Mouse (Mus musculus): ENCODE results near the gene Gm29797. TPM values are rescaled to one million over a fixed set of nuclear protein-coding genes. Genes with fewer than 3 reads are reported as not detected.

Gene Gm29797
- polyA plus RNA-seq, 1 experiment, result not detected

- Histone ChIP-seq H3K79me2 (ENCODE audit: control insufficient read depth, insufficient read depth) (no peaks in the 10 kb centered on the region), H3K27me3 (ENCODE audit: control insufficient read depth, insufficient read depth, insufficient read length) (peaks cover 21% of the 10 kb centered on the region), H3K36me3 (ENCODE audit: control insufficient read depth, insufficient read depth) (no peaks in the 10 kb centered on the region), H3K4me3 (no peak overlapping the region), H3ac (ENCODE audit: control insufficient read depth, insufficient read length) (no peak overlapping the region), H3K4me2 (ENCODE audit: low read depth) (peak overlapping the region; percentile 82)
- TF ChIP-seq E2F4 (IDR thresholded peaks at IDR 0.05; ENCODE audit: insufficient read depth), result no peak
- peak; percentile 50 for TF ChIP-seq POLR2A (IDR thresholded peaks at IDR 0.05; ENCODE audit: insufficient read length, low read depth)
Measured at GRCm38 (mm10) chr2:181675454-181675853, 18.6 kb downstream of the Gm29797 start.

- Histone ChIP-seq H3K27me3 (ENCODE audit: control insufficient read depth, insufficient read depth, insufficient read length) (peaks cover 11% of the 10 kb centered on the region), H3K4me2 (ENCODE audit: low read depth) (peak overlapping the region; percentile 82), H3K36me3 (ENCODE audit: control insufficient read depth, insufficient read depth) (no peaks in the 10 kb centered on the region), H3ac (ENCODE audit: control insufficient read depth, insufficient read length) (no peak overlapping the region), H3K4me3 (no peak overlapping the region), H3K79me2 (ENCODE audit: control insufficient read depth, insufficient read depth) (no peaks in the 10 kb centered on the region)
- TF ChIP-seq E2F4 (IDR thresholded peaks at IDR 0.05; ENCODE audit: insufficient read depth) (no peak), MYOD1 (IDR thresholded peaks at IDR 0.05; ENCODE audit: control insufficient read depth in 1 of 3, insufficient read length in 2 of 3, low read depth in 2 of 3) (no peak), REST (IDR thresholded peaks at IDR 0.05; ENCODE audit: insufficient read depth, insufficient read length) (no peak), USF1 (IDR thresholded peaks at IDR 0.05; ENCODE audit: low read depth) (no peak)
Measured at GRCm38 (mm10) chr2:181676424-181676823, 19.6 kb downstream of the Gm29797 start.

GRCm38 (mm10) chr2:181677096-181677754 is 20.4 kb downstream of the Gm29797 start:
- peaks cover 8% of the 10 kb centered on the region for H3K27me3 ChIP-seq (ENCODE audit: control insufficient read depth, insufficient read depth, insufficient read length)
- no peak overlapping the region for H3K4me2 ChIP-seq (ENCODE audit: low read depth)
- TF ChIP-seq MYOG (IDR thresholded peaks at IDR 0.05; ENCODE audit: control insufficient read depth in 1 of 3, insufficient read depth in 1 of 3, insufficient read length in 2 of 3, low read depth in 2 of 3) (no peak), TCF3 (IDR thresholded peaks at IDR 0.05; ENCODE audit: insufficient read length, low read depth) (no peak), E2F4 (IDR thresholded peaks at IDR 0.05; ENCODE audit: insufficient read depth) (no peak), POLR2AphosphoS2 (IDR thresholded peaks at IDR 0.05; ENCODE audit: insufficient read length, low read depth) (no peak), CEBPB (IDR thresholded peaks at IDR 0.05; ENCODE audit: insufficient read depth, poor library complexity, severe bottlenecking) (no peak), USF1 (IDR thresholded peaks at IDR 0.05; ENCODE audit: low read depth) (no peak), REST (IDR thresholded peaks at IDR 0.05; ENCODE audit: insufficient read depth, insufficient read length) (no peak), TCF12 (IDR thresholded peaks at IDR 0.05; ENCODE audit: insufficient read depth, poor library complexity, severe bottlenecking) (no peak), MAX (IDR thresholded peaks at IDR 0.05; ENCODE audit: low read depth) (no peak), POLR2A (IDR thresholded peaks at IDR 0.05; ENCODE audit: insufficient read length, low read depth) (no peak), MYOD1 (IDR thresholded peaks at IDR 0.05; ENCODE audit: control insufficient read depth in 1 of 3, insufficient read length in 2 of 3, low read depth in 2 of 3) (no peak)
- H3K79me2 ChIP-seq (ENCODE audit: control insufficient read depth, insufficient read depth), result no peaks in the 10 kb centered on the region
- H3K36me3 ChIP-seq (ENCODE audit: control insufficient read depth, insufficient read depth), result no peaks in the 10 kb centered on the region
- no peak overlapping the region for H3K4me3 ChIP-seq
- H3ac ChIP-seq (ENCODE audit: control insufficient read depth, insufficient read length), result no peak overlapping the region

DNA sequence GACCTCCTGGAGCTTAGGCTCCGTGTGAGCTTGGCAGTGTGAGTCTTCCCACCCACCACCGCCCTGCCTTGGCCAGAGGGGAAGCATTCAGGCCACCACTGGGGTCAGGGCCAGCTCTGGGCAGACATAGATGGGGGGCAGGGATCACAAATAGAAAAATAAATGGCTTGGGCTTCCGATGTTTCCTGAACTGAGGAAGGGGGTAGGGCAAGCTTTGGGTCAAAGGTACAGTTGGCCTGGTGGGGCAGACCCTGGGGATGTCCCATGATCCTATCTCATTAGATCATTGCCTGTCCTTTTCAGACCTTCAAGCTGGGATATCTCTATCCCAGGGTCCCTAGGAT is 20.9 kb downstream of the Gm29797 start:
- Histone ChIP-seq H3ac (ENCODE audit: control insufficient read depth, insufficient read length) (no peak overlapping the region), H3K36me3 (ENCODE audit: control insufficient read depth, insufficient read depth) (no peaks in the 10 kb centered on the region), H3K79me2 (ENCODE audit: control insufficient read depth, insufficient read depth) (no peaks in the 10 kb centered on the region), H3K27me3 (ENCODE audit: control insufficient read depth, insufficient read depth, insufficient read length) (peaks cover 8% of the 10 kb centered on the region), H3K4me3 (no peak overlapping the region), H3K4me2 (ENCODE audit: low read depth) (no peak overlapping the region)
- TF ChIP-seq TCF3 (IDR thresholded peaks at IDR 0.05; ENCODE audit: insufficient read length, low read depth), result no peak
- no peak for TF ChIP-seq SRF (IDR thresholded peaks at IDR 0.05; ENCODE audit: control insufficient read depth, insufficient read length, low read depth)
- TF ChIP-seq MAX (IDR thresholded peaks at IDR 0.05; ENCODE audit: low read depth), result no peak
- TF ChIP-seq E2F4 (IDR thresholded peaks at IDR 0.05; ENCODE audit: insufficient read depth), result no peak
- TF ChIP-seq MYOG (IDR thresholded peaks at IDR 0.05; ENCODE audit: control insufficient read depth in 1 of 3, insufficient read depth in 1 of 3, insufficient read length in 2 of 3, low read depth in 2 of 3), result no peak
- no peak for TF ChIP-seq POLR2A (IDR thresholded peaks at IDR 0.05; ENCODE audit: insufficient read length, low read depth)
- no peak for TF ChIP-seq USF1 (IDR thresholded peaks at IDR 0.05; ENCODE audit: low read depth)

DNA sequence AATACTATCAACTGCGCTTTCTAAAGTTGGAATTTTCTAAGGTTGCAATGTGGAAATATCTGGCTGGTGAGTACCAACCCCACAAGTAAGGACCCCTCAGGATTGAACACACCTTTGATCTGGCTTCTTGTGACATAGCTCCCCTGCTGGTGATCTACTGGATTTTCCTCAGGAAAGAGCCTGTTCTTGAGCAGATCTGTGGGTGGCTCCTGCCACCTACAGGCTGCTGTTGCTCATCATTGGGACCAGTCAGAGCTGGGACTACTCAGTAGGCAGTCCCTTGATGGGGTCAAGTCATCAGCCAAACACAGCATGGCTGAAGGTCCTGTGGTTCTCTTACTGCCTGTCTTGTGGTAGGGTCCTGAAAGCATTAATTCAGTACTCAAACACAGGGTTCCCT is 21.9 kb downstream of the Gm29797 start:
- no peak overlapping the region for H3K4me2 ChIP-seq (ENCODE audit: low read depth)
- TF ChIP-seq CEBPB (IDR thresholded peaks at IDR 0.05; ENCODE audit: insufficient read depth, poor library complexity, severe bottlenecking) (no peak), POLR2AphosphoS2 (IDR thresholded peaks at IDR 0.05; ENCODE audit: insufficient read length, low read depth) (no peak), MAX (IDR thresholded peaks at IDR 0.05; ENCODE audit: low read depth) (no peak), TCF3 (IDR thresholded peaks at IDR 0.05; ENCODE audit: insufficient read length, low read depth) (no peak), SRF (IDR thresholded peaks at IDR 0.05; ENCODE audit: control insufficient read depth, insufficient read length, low read depth) (no peak), E2F4 (IDR thresholded peaks at IDR 0.05; ENCODE audit: insufficient read depth) (no peak), TCF12 (IDR thresholded peaks at IDR 0.05; ENCODE audit: insufficient read depth, poor library complexity, severe bottlenecking) (no peak), MYOG (IDR thresholded peaks at IDR 0.05; ENCODE audit: control insufficient read depth in 1 of 3, insufficient read depth in 1 of 3, insufficient read length in 2 of 3, low read depth in 2 of 3) (no peak), REST (IDR thresholded peaks at IDR 0.05; ENCODE audit: insufficient read depth, insufficient read length) (no peak), MYOD1 (IDR thresholded peaks at IDR 0.05; ENCODE audit: control insufficient read depth in 1 of 3, insufficient read length in 2 of 3, low read depth in 2 of 3) (no peak), USF1 (IDR thresholded peaks at IDR 0.05; ENCODE audit: low read depth) (no peak), POLR2A (IDR thresholded peaks at IDR 0.05; ENCODE audit: insufficient read length, low read depth) (no peak)
- H3K27me3 ChIP-seq (ENCODE audit: control insufficient read depth, insufficient read depth, insufficient read length), result peaks cover 4% of the 10 kb centered on the region
- H3ac ChIP-seq (ENCODE audit: control insufficient read depth, insufficient read length), result no peak overlapping the region
- no peak overlapping the region for H3K4me3 ChIP-seq
- no peaks in the 10 kb centered on the region for H3K36me3 ChIP-seq (ENCODE audit: control insufficient read depth, insufficient read depth)
- H3K79me2 ChIP-seq (ENCODE audit: control insufficient read depth, insufficient read depth), result no peaks in the 10 kb centered on the region
